8 mouse cellular contexts compared by ENCODE assay signal in genomic region chr17:47511111-47512020, GRCm38 (mm10). TPM values are rescaled to one million over a fixed set of nuclear protein-coding genes. Genes with fewer than 3 reads are reported as not detected.
DNase-seq lines count a peak whose midpoint lies in the region; ATAC-seq and TF ChIP-seq lines count a peak whose summit lies in the region.

No protein-coding gene starts in this region.

- H3K4me2 ChIP-seq in forebrain, embryonic 16.5 days (ENCODE audit: low read length): no peak overlapping the region
- H3K4me2 ChIP-seq in lung, embryonic 14.5 days: peak overlapping the region; percentile 62

- H3K9me3 ChIP-seq in G1E (replicated peaks): no peaks in the 10 kb centered on the region
- no peaks in the 10 kb centered on the region for H3K9me3 ChIP-seq in forebrain, embryonic 16.5 days (ENCODE audit: control insufficient read depth, low read length)
- no peaks in the 10 kb centered on the region for H3K9me3 ChIP-seq in lung, embryonic 14.5 days (ENCODE audit: low read depth, low read length)

- WGBS in forebrain, embryonic 16.5 days: 16% methylated on average over 25 of the region's 25 CpGs
- 7% methylated on average over 25 of the region's 25 CpGs for WGBS in lung, embryonic 14.5 days

- peak; percentile 74 for ATAC-seq in G1E (ENCODE audit: extremely low read depth, insufficient number of reproducible peaks, low FRiP score, poor library complexity, severe bottlenecking)
- ATAC-seq in forebrain, embryonic 16.5 days: peak; percentile 86
- ATAC-seq in lung, embryonic 14.5 days (ENCODE audit: insufficient read depth): peak; percentile 89

- TF ChIP-seq CTCF in G1E (IDR thresholded peaks at IDR 0.05; ENCODE audit: low read depth, low read length): peak; percentile 90
- TF ChIP-seq CTCF in layer of hippocampus, adult 2 months (conservative IDR thresholded peaks at IDR 0.05): peak; percentile 99
- TF ChIP-seq CTCF in lung, embryonic 14.5 days (IDR thresholded peaks at IDR 0.05; ENCODE audit: low read depth): peak; percentile 97

- no peak overlapping the region for H3K27ac ChIP-seq in forebrain, embryonic 16.5 days (ENCODE audit: low read length)
- H3K27ac ChIP-seq in layer of hippocampus, adult 2 months: peak overlapping the region; percentile 93
- peak overlapping the region; percentile 90 for H3K27ac ChIP-seq in lung, embryonic 14.5 days (ENCODE audit: low read depth)

- H3K4me3 ChIP-seq in G1E (ENCODE audit: low read depth, low read length): peak overlapping the region; percentile 63; the same call in 1 of the 2 replicates
- H3K4me3 ChIP-seq in forebrain, embryonic 16.5 days (replicated peaks; ENCODE audit: low read length): no peak overlapping the region
- H3K4me3 ChIP-seq in layer of hippocampus, adult 2 months: peak overlapping the region; percentile 45
- peak overlapping the region; percentile 25 for H3K4me3 ChIP-seq in lung, embryonic 14.5 days (ENCODE audit: low read depth, low read length)

- peak; percentile 93 for DNase-seq in G1E (ENCODE audit: low spot score)
- DNase-seq in cerebellum, adult 18-20 months: peak; percentile 79 to 80
- peak; percentile 99 to 100 for DNase-seq in heart, postnatal 36 days
- peak; percentile 95 to 98 for DNase-seq in layer of hippocampus, adult 2 months (ENCODE audit: low spot score in 2 of 2)
- peak; percentile 99 for DNase-seq in lung, embryonic 14.5 days
- peak; percentile 94 for DNase-seq in ovary, adult 18-20 months (ENCODE audit: low spot score)
- peak; percentile 98 for DNase-seq in thymus, postnatal 0 days (ENCODE audit: low spot score)

- intact Hi-C loops in heart, postnatal 36 days (cut with DNase I): loop anchor here (1.0 to 10.0 kb wide), 3 partner anchors 82 to 163 kb away; partner anchors contain the start of genes Bysl, Gm20517 and Med20

- H3K9ac ChIP-seq in forebrain, embryonic 16.5 days (replicated peaks; ENCODE audit: low read depth, low read length): no peak overlapping the region
- peak overlapping the region; percentile 58 for H3K9ac ChIP-seq in lung, embryonic 14.5 days

- no peaks in the 10 kb centered on the region for H3K27me3 ChIP-seq in G1E (ENCODE audit: insufficient read depth, low read length)
- no peaks in the 10 kb centered on the region for H3K27me3 ChIP-seq in forebrain, embryonic 16.5 days (replicated peaks; ENCODE audit: control insufficient read depth, insufficient read depth, low read length)
- H3K27me3 ChIP-seq in lung, embryonic 14.5 days (ENCODE audit: insufficient read depth, low read length): no peaks in the 10 kb centered on the region

- H3K4me1 ChIP-seq in G1E (ENCODE audit: insufficient read depth, low read depth, low read length): peaks cover 88% of the 10 kb centered on the region
- no peaks in the 10 kb centered on the region for H3K4me1 ChIP-seq in forebrain, embryonic 16.5 days (replicated peaks; ENCODE audit: control insufficient read depth, insufficient read depth, low read length)
- H3K4me1 ChIP-seq in lung, embryonic 14.5 days (ENCODE audit: insufficient read depth): peaks cover 24% of the 10 kb centered on the region

- peaks cover 52% of the 10 kb centered on the region for H3K36me3 ChIP-seq in G1E (replicated peaks)
- H3K36me3 ChIP-seq in forebrain, embryonic 16.5 days (ENCODE audit: control insufficient read depth, insufficient read depth): no peaks in the 10 kb centered on the region
- H3K36me3 ChIP-seq in lung, embryonic 14.5 days (ENCODE audit: insufficient read depth): no peaks in the 10 kb centered on the region

RNA-seq across cellular contexts. Expression of gene Ccnd3, which starts 6.5 kb away (rescaled TPM):
- total RNA-seq in G1E (2014; fragmentation: Nextera tagmentation) (229 and 238 TPM in 2 replicates), G1E (2017) (134 and 143 TPM in 2 replicates)
- 426 and 439 TPM in 2 replicates for polyA plus RNA-seq in G1E (2012)
- 58.5 and 66.0 TPM in 2 replicates for polyA plus RNA-seq in forebrain, embryonic 16.5 days (2015; fragmentation: Nextera tagmentation; extraction: Ambion mirVana)
- 10 to 100 TPM; 79.8 to 88.7 TPM for total RNA-seq in heart, postnatal 36 days (2021)
- total RNA-seq in layer of hippocampus, adult 2 months (2021): 10 to 100 TPM; 33.9 to 41.8 TPM
- 289 and 308 TPM in 2 replicates for polyA plus RNA-seq in lung, embryonic 14.5 days (2014; fragmentation: Nextera tagmentation; extraction: Ambion mirVana)
- polyA plus RNA-seq in thymus, postnatal 0 days (2015; fragmentation: Nextera tagmentation; extraction: Ambion mirVana): 1,113 and 1,146 TPM in 2 replicates

RNA-seq across cellular contexts. Expression of gene Taf8, which starts 9.3 kb away (rescaled TPM):
- 29.1 and 31.1 TPM in 2 replicates for total RNA-seq in G1E (2014; fragmentation: Nextera tagmentation)
- total RNA-seq in G1E (2017): 39.8 and 47.0 TPM in 2 replicates
- 22.3 and 22.4 TPM in 2 replicates for polyA plus RNA-seq in G1E (2012)
- 24.9 and 25.7 TPM in 2 replicates for polyA plus RNA-seq in forebrain, embryonic 16.5 days (2015; fragmentation: Nextera tagmentation; extraction: Ambion mirVana)
- total RNA-seq in heart, postnatal 36 days (2021): 10 to 100 TPM; 12.0 to 13.6 TPM
- 10 to 100 TPM; 20.5 to 26.2 TPM for total RNA-seq in layer of hippocampus, adult 2 months (2021)
- polyA plus RNA-seq in lung, embryonic 14.5 days (2014; fragmentation: Nextera tagmentation; extraction: Ambion mirVana): 22.1 and 26.8 TPM in 2 replicates
- polyA plus RNA-seq in thymus, postnatal 0 days (2015; fragmentation: Nextera tagmentation; extraction: Ambion mirVana): 28.0 and 30.8 TPM in 2 replicates
